9 mouse cellular contexts compared by ENCODE assay signal in the genomic region with DNA sequence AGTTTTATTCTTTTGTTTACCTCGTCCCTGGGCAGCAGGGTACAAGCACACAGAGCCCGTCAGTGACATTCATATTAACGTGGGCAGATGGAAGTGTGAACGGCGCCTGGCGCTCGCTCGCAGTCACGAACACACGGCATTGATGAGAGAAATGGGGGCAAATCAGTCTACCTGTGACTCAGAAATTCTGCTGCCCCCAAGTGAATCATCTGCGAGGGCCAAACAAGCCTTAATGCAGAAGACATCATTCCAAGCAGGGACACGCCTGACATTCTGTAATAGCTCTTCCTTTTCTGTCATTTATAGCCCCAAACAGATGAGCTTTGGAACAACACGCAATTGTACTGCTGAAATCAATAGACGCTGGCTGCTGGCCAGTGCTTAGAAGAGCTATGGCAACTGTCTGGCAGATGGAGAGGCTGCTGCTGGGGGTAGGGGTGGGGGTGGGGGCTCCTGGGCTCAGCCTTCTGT. TPM values are rescaled to one million over a fixed set of nuclear protein-coding genes. Genes with fewer than 3 reads are reported as not detected.
DNase-seq lines count a peak whose midpoint lies in the region; ATAC-seq lines count a peak whose summit lies in the region.
"Had no signal": no experiment of that assay in that cellular context is flagged by ENCODE, and none has a peak within 500 bp of the region (broad histone marks: within the 10 kb centered on the region; RNA-seq: fewer than 3 reads in every experiment).

No protein-coding gene starts in this region.

- H3K36me3 ChIP-seq in forebrain, embryonic 16.5 days (ENCODE audit: control insufficient read depth, insufficient read depth), result no peaks in the 10 kb centered on the region
- H3K36me3 ChIP-seq in neural tube, embryonic 14.5 days (ENCODE audit: control insufficient read depth, insufficient read depth, low read length), result no peaks in the 10 kb centered on the region
- H3K36me3 ChIP-seq in kidney, embryonic 16.5 days (ENCODE audit: insufficient read depth, low read length), result no peaks in the 10 kb centered on the region
- H3K36me3 ChIP-seq: limb, embryonic 12.5 days had no signal

- no peaks in the 10 kb centered on the region for H3K27me3 ChIP-seq in forebrain, embryonic 16.5 days (replicated peaks; ENCODE audit: control insufficient read depth, insufficient read depth, low read length)
- H3K27me3 ChIP-seq in neural tube, embryonic 14.5 days (ENCODE audit: control insufficient read depth, insufficient read depth, low read length), result no peaks in the 10 kb centered on the region
- H3K27me3 ChIP-seq in kidney, embryonic 16.5 days (ENCODE audit: insufficient read depth, low read length), result no peaks in the 10 kb centered on the region

- H3K9me3 ChIP-seq in forebrain, embryonic 16.5 days (ENCODE audit: control insufficient read depth, low read length), result no peaks in the 10 kb centered on the region
- no peaks in the 10 kb centered on the region for H3K9me3 ChIP-seq in neural tube, embryonic 14.5 days (ENCODE audit: control insufficient read depth, low read length)
- H3K9me3 ChIP-seq in kidney, embryonic 16.5 days (ENCODE audit: low read length), result no peaks in the 10 kb centered on the region
- H3K9me3 ChIP-seq: limb, embryonic 12.5 days had no signal

- H3K4me2 ChIP-seq in forebrain, embryonic 16.5 days (ENCODE audit: low read length), result peak overlapping the region; percentile 39
- peak overlapping the region; percentile 29 for H3K4me2 ChIP-seq in neural tube, embryonic 14.5 days (ENCODE audit: low read depth, low read length)
- H3K4me2 ChIP-seq in kidney, embryonic 16.5 days (replicated peaks; ENCODE audit: low read depth, low read length), result no peak overlapping the region
- H3K4me2 ChIP-seq: limb, embryonic 12.5 days had no signal

- 19% methylated on average over 14 of the region's 14 CpGs for WGBS in forebrain, embryonic 16.5 days
- 14% methylated on average over 14 of the region's 14 CpGs for whole genome bisulfite sequencing in neural tube, embryonic 14.5 days
- WGBS in kidney, embryonic 16.5 days, result 72% methylated on average over 14 of the region's 14 CpGs

- peak overlapping the region; percentile 31; the same call in 1 of the 2 replicates for H3K9ac ChIP-seq in forebrain, embryonic 16.5 days (replicated peaks; ENCODE audit: low read depth, low read length)
- H3K9ac ChIP-seq in neural tube, embryonic 14.5 days (replicated peaks; ENCODE audit: low read depth, low read length), result no peak overlapping the region
- no peak overlapping the region for H3K9ac ChIP-seq in kidney, embryonic 16.5 days (replicated peaks; ENCODE audit: low read length)
- H3K9ac ChIP-seq: limb, embryonic 12.5 days had no signal

- H3K4me3 ChIP-seq in forebrain, embryonic 16.5 days (replicated peaks; ENCODE audit: low read length), result peak overlapping the region; percentile 4; the same call in 1 of the 2 replicates
- no peak overlapping the region for H3K4me3 ChIP-seq in neural tube, embryonic 14.5 days (ENCODE audit: low read depth, low read length)
- H3K4me3 ChIP-seq in kidney, embryonic 16.5 days (ENCODE audit: low read length), result no peak overlapping the region
- H3K4me3 ChIP-seq: limb, embryonic 12.5 days had no signal

- peak overlapping the region; percentile 71 for H3K27ac ChIP-seq in forebrain, embryonic 16.5 days (ENCODE audit: low read length)
- peak overlapping the region; percentile 49 for H3K27ac ChIP-seq in neural tube, embryonic 14.5 days (ENCODE audit: low read depth, low read length)
- no peak overlapping the region for H3K27ac ChIP-seq in kidney, embryonic 16.5 days (ENCODE audit: low read length)
- H3K27ac ChIP-seq: limb, embryonic 12.5 days had no signal

- peak; percentile 89 for ATAC-seq in forebrain, embryonic 16.5 days
- ATAC-seq in neural tube, embryonic 14.5 days (ENCODE audit: low read depth), result peak; percentile 75; the same call in 1 of the 2 replicates
- ATAC-seq in kidney, embryonic 16.5 days (ENCODE audit: low FRiP score, low TSS enrichment), result no peak

- H3K4me1 ChIP-seq in forebrain, embryonic 16.5 days (replicated peaks; ENCODE audit: control insufficient read depth, insufficient read depth, low read length), result peaks cover 17% of the 10 kb centered on the region
- H3K4me1 ChIP-seq in neural tube, embryonic 14.5 days (ENCODE audit: control insufficient read depth, insufficient read depth, low read length), result peaks cover 19% of the 10 kb centered on the region; the same call in 1 of the 2 replicates
- H3K4me1 ChIP-seq in kidney, embryonic 16.5 days (ENCODE audit: insufficient read depth, low read length), result 0 out of 2 replicates have a peak, but pooled peaks cover 7% of the 10 kb centered on the region

- DNase-seq in cerebellum, adult 11 months, result peak; percentile 3
- DNase-seq in cerebellum, adult 11-12 months, result no peak
- DNase-seq in layer of hippocampus, postnatal 25 days (ENCODE audit: extremely low spot score in 1 of 2, low spot score in 1 of 2), result peak; percentile 44 to 70
- no peak for DNase-seq in ovary, postnatal 36 days (ENCODE audit: low spot score)
- no peak for DNase-seq in adrenal gland, postnatal 36 days

RNA-seq across cellular contexts. Expression of a gene that starts 36.0 kb away (rescaled TPM):
- polyA plus RNA-seq in forebrain, embryonic 16.5 days (2015; fragmentation: Nextera tagmentation; extraction: Ambion mirVana), result 0.26 and 0.30 TPM in 2 replicates
- total RNA-seq in layer of hippocampus, postnatal 25 days (2021), result 10 to 100 TPM in 1 of 2 experiments, 1 to 10 TPM in 1; 7.9 to 10.0 TPM
- polyA plus RNA-seq in neural tube, embryonic 14.5 days (2014; fragmentation: Nextera tagmentation; extraction: Ambion mirVana), result 1.6 and 1.9 TPM in 2 replicates
- polyA plus RNA-seq in kidney, embryonic 16.5 days (2015; fragmentation: Nextera tagmentation; extraction: Ambion mirVana), result 0.15 TPM in 1 of 2 replicates, not detected in the other
- total RNA-seq in adrenal gland, postnatal 36 days (2021), result 1 to 10 TPM; 1.1 to 2.0 TPM

RNA-seq across cellular contexts. Expression of a gene that starts 36.9 kb away (rescaled TPM):
- not detected in 2 replicates for polyA plus RNA-seq in forebrain, embryonic 16.5 days (2015; fragmentation: Nextera tagmentation; extraction: Ambion mirVana)
- 1 to 10 TPM; 2.1 to 2.2 TPM for total RNA-seq in layer of hippocampus, postnatal 25 days (2021)
- polyA plus RNA-seq in neural tube, embryonic 14.5 days (2014; fragmentation: Nextera tagmentation; extraction: Ambion mirVana), result 0.57 and 0.63 TPM in 2 replicates
- polyA plus RNA-seq in kidney, embryonic 16.5 days (2015; fragmentation: Nextera tagmentation; extraction: Ambion mirVana), result 0.44 and 0.54 TPM in 2 replicates
- total RNA-seq in adrenal gland, postnatal 36 days (2021), result not detected

RNA-seq across cellular contexts. Expression of a gene that starts 45.0 kb away (rescaled TPM):
- polyA plus RNA-seq in forebrain, embryonic 16.5 days (2015; fragmentation: Nextera tagmentation; extraction: Ambion mirVana), result 8.2 and 8.6 TPM in 2 replicates
- 100 to 1,000 TPM in 1 of 2 experiments, 10 to 100 TPM in 1; 85.7 to 110 TPM for total RNA-seq in layer of hippocampus, postnatal 25 days (2021)
- polyA plus RNA-seq in neural tube, embryonic 14.5 days (2014; fragmentation: Nextera tagmentation; extraction: Ambion mirVana), result 11.0 and 16.5 TPM in 2 replicates
- polyA plus RNA-seq in kidney, embryonic 16.5 days (2015; fragmentation: Nextera tagmentation; extraction: Ambion mirVana), result 3.2 and 4.6 TPM in 2 replicates
- total RNA-seq in adrenal gland, postnatal 36 days (2021), result 10 to 100 TPM; 43.6 to 70.3 TPM

Comparison
In these comparisons a context has a peak if more than half of its experiments do, and no peak if none do; other contexts are left out.
1. DNase-seq: peak in cerebellum, adult 11 months (single experiment) and layer of hippocampus, postnatal 25 days (2 of 2); none in cerebellum, adult 11-12 months (single experiment), ovary, postnatal 36 days (single experiment) and adrenal gland, postnatal 36 days (0 of 2).